Comparison of ENCODE assay signal across 13 mouse cellular contexts in the genomic region with DNA sequence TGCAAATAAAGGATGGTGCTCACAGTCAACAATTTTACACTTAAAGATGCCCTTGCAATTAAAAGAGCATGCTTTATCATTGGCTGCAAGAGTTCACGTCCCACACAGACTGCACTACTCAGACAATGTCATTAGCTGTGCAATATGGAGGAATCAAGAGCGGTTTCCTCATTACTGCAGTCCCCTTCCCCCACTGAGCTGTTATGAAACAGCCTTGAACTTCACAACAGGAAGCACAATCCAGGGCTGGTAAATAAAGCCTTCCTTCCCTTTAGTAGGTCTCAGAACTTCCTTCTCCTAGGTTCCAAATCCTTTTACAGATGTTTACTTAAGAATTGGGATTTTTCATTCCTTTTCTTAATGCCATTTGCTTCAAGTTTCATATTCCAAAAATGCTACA. TPM values are rescaled to one million over a fixed set of nuclear protein-coding genes. Genes with fewer than 3 reads are reported as not detected.
DNase-seq lines count a peak whose midpoint lies in the region; ATAC-seq and TF ChIP-seq lines count a peak whose summit lies in the region.
"Had no signal": no experiment of that assay in that cellular context is flagged by ENCODE, and none has a peak within 500 bp of the region (broad histone marks: within the 10 kb centered on the region; RNA-seq: fewer than 3 reads in every experiment).

No protein-coding gene starts in this region.

- DNase-seq in kidney, adult 11 months: peak; percentile 6
- peak; percentile 67 for DNase-seq in 416B (ENCODE audit: low read depth)
- DNase-seq in T-cell, adult 2 months (ENCODE audit: low spot score): peak; percentile 56
- DNase-seq in lung, postnatal 0 days (ENCODE audit: low spot score): peak; percentile 40
- DNase-seq in retina, embryonic 14.5 days (ENCODE audit: low spot score): no peak
- DNase-seq in ovary, postnatal 10 days (ENCODE audit: low spot score): no peak
- DNase-seq: adrenal gland, adult 8-10 months; layer of hippocampus, postnatal 36 days had no signal

- H3K27ac ChIP-seq in kidney, embryonic 14.5 days (ENCODE audit: low read depth, low read length): no peak overlapping the region
- H3K27ac ChIP-seq in lung, postnatal 0 days (ENCODE audit: low read length): no peak overlapping the region
- H3K27ac ChIP-seq in hindbrain, embryonic 12.5 days: no peak overlapping the region
- H3K27ac ChIP-seq: liver, embryonic 15.5 days; neural tube, embryonic 12.5 days had no signal

- no peak for TF ChIP-seq CTCF in lung, postnatal 0 days (IDR thresholded peaks at IDR 0.05)

- no peak for ATAC-seq in kidney, embryonic 14.5 days (ENCODE audit: low FRiP score, low TSS enrichment)
- ATAC-seq in lung, postnatal 0 days: peak; percentile 73
- no peak for ATAC-seq in hindbrain, embryonic 12.5 days (ENCODE audit: low FRiP score)

- H3K9me3 ChIP-seq in kidney, embryonic 14.5 days (ENCODE audit: control insufficient read depth, low read length): no peaks in the 10 kb centered on the region
- no peaks in the 10 kb centered on the region for H3K9me3 ChIP-seq in lung, postnatal 0 days (ENCODE audit: low read length)
- H3K9me3 ChIP-seq in hindbrain, embryonic 12.5 days (replicated peaks): no peaks in the 10 kb centered on the region
- H3K9me3 ChIP-seq: G1E; liver, embryonic 15.5 days; neural tube, embryonic 12.5 days had no signal

- no peak overlapping the region for H3K4me2 ChIP-seq in kidney, embryonic 14.5 days (replicated peaks; ENCODE audit: low read depth, low read length)
- no peak overlapping the region for H3K4me2 ChIP-seq in lung, postnatal 0 days (replicated peaks; ENCODE audit: low read depth, low read length)
- H3K4me2 ChIP-seq in hindbrain, embryonic 12.5 days (replicated peaks): no peak overlapping the region
- H3K4me2 ChIP-seq: liver, embryonic 15.5 days; neural tube, embryonic 12.5 days had no signal

- 67% methylated on average over 2 of the region's 2 CpGs for WGBS in kidney, embryonic 14.5 days
- WGBS in lung, postnatal 0 days: 49% methylated on average over 2 of the region's 2 CpGs
- WGBS in hindbrain, embryonic 12.5 days: 60% methylated on average over 2 of the region's 2 CpGs

- H3K9ac ChIP-seq in kidney, embryonic 14.5 days (ENCODE audit: low read depth, low read length): no peak overlapping the region
- H3K9ac ChIP-seq in lung, postnatal 0 days (replicated peaks; ENCODE audit: low read depth): no peak overlapping the region
- H3K9ac ChIP-seq in hindbrain, embryonic 12.5 days: no peak overlapping the region
- H3K9ac ChIP-seq: liver, embryonic 15.5 days; neural tube, embryonic 12.5 days had no signal

- H3K36me3 ChIP-seq in kidney, embryonic 14.5 days (ENCODE audit: control insufficient read depth, insufficient read depth, low read length): no peaks in the 10 kb centered on the region
- no peaks in the 10 kb centered on the region for H3K36me3 ChIP-seq in lung, postnatal 0 days (ENCODE audit: insufficient read depth, low read length)
- no peaks in the 10 kb centered on the region for H3K36me3 ChIP-seq in hindbrain, embryonic 12.5 days
- H3K36me3 ChIP-seq: G1E; liver, embryonic 15.5 days; neural tube, embryonic 12.5 days had no signal

- H3K27me3 ChIP-seq in kidney, embryonic 14.5 days (ENCODE audit: control insufficient read depth, insufficient read depth, low read length): 0 out of 2 replicates have a peak, but pooled peaks cover 3% of the 10 kb centered on the region
- H3K27me3 ChIP-seq in lung, postnatal 0 days (replicated peaks; ENCODE audit: insufficient read depth, low read length): no peaks in the 10 kb centered on the region
- H3K27me3 ChIP-seq in hindbrain, embryonic 12.5 days: peaks cover 43% of the 10 kb centered on the region
- H3K27me3 ChIP-seq: liver, embryonic 15.5 days; neural tube, embryonic 12.5 days had no signal

- TF ChIP-seq EP300 in lung, postnatal 0 days (IDR thresholded peaks at IDR 0.05): peak; percentile 68

- no peak overlapping the region for H3K4me3 ChIP-seq in kidney, embryonic 14.5 days (ENCODE audit: low read length)
- no peak overlapping the region for H3K4me3 ChIP-seq in lung, postnatal 0 days (ENCODE audit: low read depth, low read length)
- H3K4me3 ChIP-seq in hindbrain, embryonic 12.5 days: no peak overlapping the region
- H3K4me3 ChIP-seq: liver, embryonic 15.5 days; neural tube, embryonic 12.5 days had no signal

- H3K4me1 ChIP-seq in kidney, embryonic 14.5 days (ENCODE audit: control insufficient read depth, insufficient read depth, low read length): no peaks in the 10 kb centered on the region
- no peaks in the 10 kb centered on the region for H3K4me1 ChIP-seq in lung, postnatal 0 days (ENCODE audit: insufficient read depth, low read depth, low read length)
- H3K4me1 ChIP-seq in hindbrain, embryonic 12.5 days: no peaks in the 10 kb centered on the region
- H3K4me1 ChIP-seq: liver, embryonic 15.5 days; neural tube, embryonic 12.5 days had no signal

RNA-seq across cellular contexts. Expression of a gene that starts 41.8 kb away (rescaled TPM):
- polyA plus RNA-seq in kidney, embryonic 14.5 days (2014; fragmentation: Nextera tagmentation; extraction: Ambion mirVana): 2,072 and 3,120 TPM in 2 replicates
- 7,609 and 7,998 TPM in 2 replicates for polyA plus RNA-seq in lung, postnatal 0 days (2015; fragmentation: Nextera tagmentation; extraction: Ambion mirVana)
- 5,703 and 6,080 TPM in 2 replicates for polyA plus RNA-seq in hindbrain, embryonic 12.5 days (2016; fragmentation: Nextera tagmentation; extraction: Ambion mirVana)
- polyA plus RNA-seq: G1E had no signal

Comparison
In these comparisons a context has a peak if more than half of its experiments do, and no peak if none do; other contexts are left out.
1. DNase-seq: peak in kidney, adult 11 months (single experiment), 416B (single experiment), T-cell, adult 2 months (single experiment) and lung, postnatal 0 days (single experiment); none in retina, embryonic 14.5 days (single experiment) and ovary, postnatal 10 days (single experiment).